Mouse (Mus musculus) stomach, embryonic 16.5 days (tissue): ENCODE results near the gene Gm4763. TPM values are rescaled to one million over a fixed set of nuclear protein-coding genes. Genes with fewer than 3 reads are reported as not detected.
"Not testable (repeated sequence)": the region's sequence is repeated elsewhere in the genome, so short reads cannot be mapped to it uniquely, and the experiment has no call there.

Source experiments
- ATAC-seq: fragments of 200-750 bp; cut with Nextera tagmentation; 2 replicates; pipeline ENCODE4 v1.8.0; 2017; ENCODE audit warnings: moderate number of reproducible peaks, moderate TSS enrichment; ENCODE audit not compliant: insufficient read depth, low FRiP score
- H3K27ac ChIP-seq: fragments of 300-500 bp; sonication (generic); 2 replicates; pipeline ENCODE4 v1.5.1; 2014; ENCODE audit warnings: low read length
- H3K27me3 ChIP-seq: fragments of 300-500 bp; sonication (generic); 2 replicates; pipeline ENCODE4 v1.6.1; 2014; ENCODE audit warnings: low read length, control low read depth, mixed read lengths; ENCODE audit not compliant: control insufficient read depth, insufficient read depth
- H3K36me3 ChIP-seq: fragments of 300-500 bp; sonication (generic); 2 replicates; pipeline ENCODE4 v1.6.1; 2014; ENCODE audit warnings: low read length; ENCODE audit not compliant: control insufficient read depth, insufficient read depth
- H3K4me1 ChIP-seq: fragments of 300-500 bp; sonication (generic); 2 replicates; pipeline ENCODE4 v1.6.1; 2014; ENCODE audit warnings: low read length, control low read depth, mixed read lengths; ENCODE audit not compliant: control insufficient read depth, insufficient read depth
- H3K4me2 ChIP-seq: fragments of 300-500 bp; sonication (generic); 2 replicates; pipeline ENCODE4 v1.6.1; 2014; ENCODE audit warnings: low read depth, low read length, mixed read lengths
- H3K4me3 ChIP-seq: fragments of 300-500 bp; sonication (generic); replicated peaks from 2 replicates; pipeline ENCODE4 v1.5.1; 2014; ENCODE audit warnings: mild to moderate bottlenecking, low read length
- H3K9ac ChIP-seq: fragments of 300-500 bp; sonication (generic); 2 replicates; pipeline ENCODE4 v1.6.1; 2014; ENCODE audit warnings: low read length
- H3K9me3 ChIP-seq: fragments of 300-500 bp; sonication (generic); replicated peaks from 2 replicates; pipeline ENCODE4 v1.6.1; 2016; ENCODE audit warnings: low read length, control low read depth; ENCODE audit not compliant: control insufficient read depth
- WGBS: fragments of 180-500 bp; shearing (Covaris S2); extraction: QIAGEN DNeasy Blood & Tissue Kit; methylation state at CpG from one replicate; pipeline ENCODE4 v1.1.7; 2014; 5-methylcytosine and 5-hydroxymethylcytosine counted together
- polyA plus RNA-seq: library from polyadenylated mRNA; unstranded; fragments of >200 nt; fragmentation: Nextera tagmentation; extraction: Ambion mirVana; gene quantifications from 2 replicates; pipeline ENCODE4 v1.2.1, GENCODE M21; 2015

The Gm4763 gene
- polyA plus RNA-seq, 1 experiment from 2014 or later = not detected

- not testable (repeated sequence) for H3K4me3 ChIP-seq, H3K4me2 ChIP-seq
- 72% methylated on average over 7 of the region's 7 CpGs for WGBS
Observed at GRCm38 (mm10) chr7:24684121-24684520, 42.6 kb downstream of the Gm4763 start.

GRCm38 (mm10) chr7:24676575-24676974, 50.1 kb downstream of the Gm4763 start, which contains the start of gene Tex101:
Tex101 (minus strand) TSS chr7:24676675.
- Histone ChIP-seq H3K4me1 (no peaks in the 10 kb centered on the region), H3K4me3 (no peak within 1 kb of the TSS), H3K9me3 (no peaks in the 10 kb centered on the region), H3K27me3 (no peaks in the 10 kb centered on the region), H3K27ac (no peak within 1 kb of the TSS), H3K36me3 (no peaks in the 10 kb centered on the region), H3K9ac (no peak within 1 kb of the TSS), H3K4me2 (no peak within 1 kb of the TSS)
- ATAC-seq = no peak
- 86% methylated on average over 9 of the region's 9 CpGs for WGBS

More at GRCm38 (mm10) chr7:24684121-24684520, 42.6 kb downstream of the Gm4763 start:
- H3K9ac ChIP-seq, H3K9me3 ChIP-seq, H3K27me3 ChIP-seq, H3K4me1 ChIP-seq, ATAC-seq, H3K27ac ChIP-seq, H3K36me3 ChIP-seq: not testable (repeated sequence)

- no peaks in the 10 kb centered on the region for H3K4me1 ChIP-seq
- no peaks in the 10 kb centered on the region for H3K36me3 ChIP-seq
- H3K4me3 ChIP-seq = no peak overlapping the region
- no peaks in the 10 kb centered on the region for H3K9me3 ChIP-seq
- ATAC-seq = no peak
- no peaks in the 10 kb centered on the region for H3K27me3 ChIP-seq
- 92% methylated on average over 23 of the region's 23 CpGs for WGBS
- H3K27ac ChIP-seq = no peak overlapping the region
- no peak overlapping the region for H3K4me2 ChIP-seq
- no peak overlapping the region for H3K9ac ChIP-seq
Observed at GRCm38 (mm10) chr7:24671944-24672439, 54.7 kb downstream of the Gm4763 start.

Other genes with a start within 250 kb of the Gm4763 start
- 4.4 TPM in 2 replicates for gene Cadm4, start 244.9 kb downstream of the Gm4763 start, polyA plus RNA-seq
- 22.3 and 24.6 TPM in 2 replicates for gene Zfp428, start 219.9 kb downstream of the Gm4763 start, polyA plus RNA-seq
- 0.19 and 0.30 TPM in 2 replicates for gene AC161166.1, start 214.5 kb downstream of the Gm4763 start, polyA plus RNA-seq
- gene Irgq, start 196.2 kb downstream of the Gm4763 start, polyA plus RNA-seq = 5.5 and 5.6 TPM in 2 replicates
- gene Pinlyp, start 180.8 kb downstream of the Gm4763 start, polyA plus RNA-seq = 16.4 and 26.0 TPM in 2 replicates
- gene Xrcc1, start 180.6 kb downstream of the Gm4763 start, polyA plus RNA-seq = 91.4 and 114 TPM in 2 replicates
- 35.6 and 43.4 TPM in 2 replicates for gene Ethe1, start 139.4 kb downstream of the Gm4763 start, polyA plus RNA-seq
- gene Zfp575, start 139.3 kb downstream of the Gm4763 start, polyA plus RNA-seq = 3.5 and 4.0 TPM in 2 replicates
- gene Phldb3, start 116.1 kb downstream of the Gm4763 start, polyA plus RNA-seq = 0.70 and 0.72 TPM in 2 replicates
- 95.4 and 131 TPM in 2 replicates for gene Lypd3, start 90.4 kb downstream of the Gm4763 start, polyA plus RNA-seq
- gene Tex101, start 50.2 kb downstream of the Gm4763 start, polyA plus RNA-seq = not detected in 2 replicates
- not detected in 2 replicates for gene BC049730, start 17.7 kb downstream of the Gm4763 start, polyA plus RNA-seq
- 5.2 and 6.8 TPM in 2 replicates for gene Cd177, start 33.4 kb upstream of the Gm4763 start, polyA plus RNA-seq
- gene Ceacam10, start 50.3 kb upstream of the Gm4763 start, polyA plus RNA-seq = 1.2 and 1.4 TPM in 2 replicates
- 11.4 and 20.6 TPM in 2 replicates for gene Gm9844, start 135.3 kb upstream of the Gm4763 start, polyA plus RNA-seq
- not detected in 2 replicates for gene Lypd4, start 143.0 kb upstream of the Gm4763 start, polyA plus RNA-seq
- gene Dmrtc2, start 143.1 kb upstream of the Gm4763 start, polyA plus RNA-seq = not detected in 2 replicates
- gene Rps19, start 157.5 kb upstream of the Gm4763 start, polyA plus RNA-seq = 2,107 and 2,375 TPM in 2 replicates
- 2.0 and 2.3 TPM in 2 replicates for gene Cd79a, start 170.5 kb upstream of the Gm4763 start, polyA plus RNA-seq
- 67.2 and 73.5 TPM in 2 replicates for gene Arhgef1, start 176.0 kb upstream of the Gm4763 start, polyA plus RNA-seq
- not detected in 2 replicates for gene Gm4881, start 217.6 kb upstream of the Gm4763 start, polyA plus RNA-seq
- 186 and 227 TPM in 2 replicates for gene Rabac1, start 245.8 kb upstream of the Gm4763 start, polyA plus RNA-seq